Mouse (Mus musculus) 3T3-L1 (cell line): ENCODE data around the gene Syna.

Experiments used
- DNase-seq: peaks from one replicate; pipeline ENCODE4 v3.0.0-alpha.2; 2015; ENCODE audit warnings: low read depth, low spot score

Gene Syna

DNA sequence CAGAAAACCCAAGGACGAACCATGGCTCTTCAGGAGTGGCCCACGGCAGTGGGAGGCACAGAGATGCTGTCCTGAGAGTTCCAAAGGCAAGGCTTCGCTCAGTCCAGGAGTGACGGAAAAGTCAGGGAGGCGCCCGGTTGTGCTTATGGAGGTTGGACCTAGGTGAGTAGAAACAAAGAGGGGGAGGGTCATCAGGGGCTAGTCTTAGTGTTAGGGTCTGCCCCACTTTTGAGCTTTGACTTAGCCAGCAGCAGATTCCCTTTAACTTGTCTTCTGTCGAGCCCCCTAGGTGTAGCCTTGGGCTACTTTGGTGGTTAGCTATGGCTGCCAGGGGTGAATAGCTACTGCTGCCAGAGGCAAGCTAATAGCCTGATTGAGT lies at the start of gene Syna:
Syna (minus strand) TSS at position 101 of the 379 bp plus-strand sequence.
- DNase-seq: no peak

GRCm38 (mm10) chr5:134607121-134607520 lies 47.1 kb upstream of the Syna start:
- peak; percentile 65 for DNase-seq

- no peak for DNase-seq
Observed at GRCm38 (mm10) chr5:134606314-134606713, 46.3 kb upstream of the Syna start.

DNA sequence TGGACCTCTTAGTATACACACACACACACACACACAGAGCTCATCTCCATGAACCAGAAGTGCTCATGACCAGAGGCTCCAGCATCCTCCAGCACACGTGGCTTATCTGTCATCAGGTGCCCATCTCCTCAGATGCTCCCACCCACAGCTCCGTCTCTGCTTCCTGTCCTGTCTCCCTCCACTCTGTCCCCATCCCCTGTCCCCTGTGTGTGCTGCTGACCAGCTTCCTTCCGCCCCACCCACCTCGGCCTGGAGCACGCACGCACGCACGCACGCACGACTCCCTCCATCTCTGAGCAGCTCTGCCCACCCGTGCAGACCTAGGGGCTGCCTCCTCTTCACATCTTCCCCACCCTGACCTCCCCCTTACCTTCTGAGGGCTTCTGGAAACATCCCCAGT lies 44.4 kb upstream of the Syna start:
- no peak for DNase-seq

GRCm38 (mm10) chr5:134597711-134598110 lies 37.7 kb upstream of the Syna start:
- DNase-seq: no peak

DNA sequence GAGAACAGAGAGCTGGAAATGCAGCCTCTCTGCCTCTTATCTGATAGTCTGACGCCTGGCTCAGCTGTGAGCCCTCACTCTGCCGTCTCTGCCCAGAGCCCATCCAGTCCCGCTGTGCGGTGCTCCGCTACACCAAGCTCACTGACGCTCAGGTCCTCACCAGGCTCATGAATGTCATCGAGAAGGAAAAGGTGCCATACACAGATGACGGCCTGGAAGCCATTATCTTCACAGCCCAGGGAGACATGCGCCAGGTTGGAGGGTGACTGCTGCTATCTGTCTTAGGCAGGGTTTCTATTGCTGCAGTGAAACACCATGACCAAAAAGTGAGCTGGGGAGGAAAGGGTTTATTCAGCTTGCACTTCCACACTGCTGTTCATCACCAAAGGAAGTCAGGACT lies 33.1 kb upstream of the Syna start:
- DNase-seq: no peak

GRCm38 (mm10) chr5:134592026-134592581 lies 32.1 kb upstream of the Syna start:
- no peak for DNase-seq

- DNase-seq: no peak
Observed at GRCm38 (mm10) chr5:134589900-134590299, 29.9 kb upstream of the Syna start.

DNA sequence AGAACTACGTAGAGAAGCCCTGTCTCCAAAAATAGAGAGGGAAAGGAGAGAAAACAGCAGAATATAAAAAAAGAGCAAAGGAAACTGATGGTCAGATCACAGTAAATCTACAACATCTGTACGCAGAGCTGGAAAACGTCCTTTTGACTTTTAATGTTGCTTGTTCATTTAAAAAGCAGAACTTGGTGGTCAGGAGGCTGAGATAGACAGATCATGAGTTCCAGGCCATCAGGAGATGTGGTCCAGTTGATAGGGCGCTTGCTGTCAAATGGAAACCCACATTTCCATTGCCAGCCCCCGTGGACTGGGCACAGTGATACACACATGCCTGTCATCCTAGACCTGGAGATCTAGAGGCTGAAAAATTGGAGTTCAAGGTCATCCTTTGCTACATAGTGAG lies 24.8 kb upstream of the Syna start:
- no peak for DNase-seq

- no peak for DNase-seq
Observed at GRCm38 (mm10) chr5:134583884-134584213, 23.9 kb upstream of the Syna start.

GRCm38 (mm10) chr5:134583006-134583883 lies 23.3 kb upstream of the Syna start:
- peak; percentile 56 for DNase-seq

- DNase-seq: peak; percentile 98
Observed at GRCm38 (mm10) chr5:134582221-134582907, 22.4 kb upstream of the Syna start.

GRCm38 (mm10) chr5:134581146-134581545 lies 21.2 kb upstream of the Syna start, which contains the start of gene Rfc2:
TSS of gene Rfc2 (plus strand) at chr5:134581366.
- DNase-seq: no peak

- no peak for DNase-seq
Observed at GRCm38 (mm10) chr5:134579135-134579534, 19.2 kb upstream of the Syna start.

DNA sequence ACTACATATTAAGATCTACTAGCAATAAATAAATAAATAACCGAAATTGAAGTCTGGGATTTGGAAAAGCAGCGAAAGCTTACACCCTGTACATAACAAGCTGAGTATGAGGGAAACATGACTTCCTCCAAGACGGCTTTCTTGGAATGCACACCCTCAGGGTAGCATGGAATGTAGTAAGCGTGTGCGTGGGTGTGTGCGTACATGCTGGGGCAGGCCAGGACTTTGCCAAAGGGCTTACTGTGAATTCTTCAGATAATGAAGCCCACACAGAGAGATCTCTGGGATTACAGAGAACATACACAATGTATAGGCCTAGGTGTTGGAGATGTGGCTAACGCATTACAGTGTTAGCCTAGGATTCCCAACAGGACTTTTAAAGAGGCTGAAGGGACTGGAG lies 17.6 kb upstream of the Syna start:
- no peak for DNase-seq

GRCm38 (mm10) chr5:134576517-134577220 lies 16.7 kb upstream of the Syna start:
- peak; percentile 25 for DNase-seq

DNA sequence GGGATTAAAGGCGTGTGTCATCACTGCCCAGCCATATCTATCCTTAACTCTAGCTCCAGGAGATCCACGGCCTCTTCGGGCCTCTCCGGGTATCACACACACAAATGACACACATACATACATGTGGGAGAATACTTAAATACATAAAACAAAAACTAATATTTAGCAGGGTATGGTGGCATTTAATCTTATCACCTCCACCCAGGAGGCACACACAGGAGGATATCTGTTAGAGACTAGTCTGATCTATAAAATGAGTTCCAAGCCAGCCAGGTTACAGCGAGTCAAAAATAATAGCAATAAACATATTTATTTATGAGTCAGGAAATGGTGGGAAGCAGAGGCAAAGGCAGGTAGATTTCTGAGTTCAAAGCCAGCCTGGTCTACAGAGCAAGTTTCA lies 15.9 kb upstream of the Syna start:
- DNase-seq: no peak

DNA sequence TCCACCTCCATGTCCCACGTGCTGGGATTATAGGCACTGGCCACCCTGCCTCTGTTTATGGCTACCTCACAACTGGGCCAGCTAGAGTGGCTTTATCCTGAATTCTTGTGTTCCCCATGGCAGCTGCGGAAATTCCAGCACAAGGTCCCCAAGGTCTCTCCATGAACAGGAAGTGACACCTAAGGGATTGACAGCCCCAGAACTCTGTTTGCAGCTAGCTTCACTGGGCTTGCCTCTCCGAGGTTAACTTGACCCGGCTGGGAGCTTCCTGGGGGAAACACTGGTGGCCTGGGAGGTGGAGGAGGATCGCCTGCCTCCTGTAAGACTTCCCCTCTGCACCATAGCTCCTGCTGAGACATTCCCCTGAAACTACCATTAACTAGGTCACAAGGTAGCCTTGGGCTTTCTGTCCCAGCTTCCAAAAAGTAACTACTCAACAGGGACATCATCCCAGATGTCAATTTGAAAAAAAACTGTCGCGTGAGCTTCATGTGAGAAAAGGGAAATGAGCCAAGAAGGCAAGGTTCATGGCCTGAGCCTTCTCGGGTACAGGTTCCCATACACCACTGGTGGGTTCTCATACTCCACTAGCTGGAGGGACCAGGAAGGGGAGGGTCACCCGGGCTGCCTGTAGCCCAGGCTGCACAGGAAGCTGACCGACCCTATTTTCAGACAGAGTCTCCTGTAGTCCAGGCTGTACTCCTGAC lies 12.7 kb upstream of the Syna start:
- DNase-seq: no peak

DNA sequence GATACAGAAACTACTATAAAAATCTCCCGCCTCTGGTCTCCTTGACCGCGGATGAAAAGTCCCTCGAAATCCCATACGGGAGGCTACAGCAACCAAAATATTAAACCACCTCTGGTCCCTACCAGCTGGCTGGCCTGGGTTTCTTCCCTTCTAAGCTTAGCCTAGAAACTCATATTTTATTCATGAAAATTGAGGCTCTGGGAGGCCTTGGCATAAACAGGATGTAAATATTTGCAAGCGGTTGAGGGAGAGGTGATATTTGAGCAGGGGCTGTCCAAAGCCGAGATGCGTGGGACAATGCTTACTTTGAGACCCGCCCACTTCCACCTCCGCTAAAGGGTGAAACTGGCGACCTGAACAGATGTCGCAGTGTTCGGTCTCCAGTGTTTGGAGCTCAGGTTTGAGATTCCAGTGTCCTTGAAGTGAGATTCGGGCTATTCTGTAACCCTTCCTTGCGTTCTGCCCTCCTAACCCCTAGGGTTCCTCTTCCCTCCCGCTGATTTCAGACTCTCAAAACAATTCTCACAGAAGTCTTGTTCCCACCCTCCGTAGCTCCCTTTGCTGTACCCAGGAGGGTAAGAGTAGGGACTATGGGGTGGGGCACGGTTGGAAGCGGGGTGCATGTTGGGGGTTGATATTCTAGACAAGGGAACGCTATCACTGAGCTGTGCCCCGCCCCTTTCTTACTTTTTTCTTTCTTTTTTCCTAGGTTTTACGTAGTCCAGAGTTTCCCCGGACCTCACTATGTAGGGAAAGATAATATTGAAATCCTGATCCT lies 11.9 kb upstream of the Syna start:
- peak; percentile 61 for DNase-seq

DNA sequence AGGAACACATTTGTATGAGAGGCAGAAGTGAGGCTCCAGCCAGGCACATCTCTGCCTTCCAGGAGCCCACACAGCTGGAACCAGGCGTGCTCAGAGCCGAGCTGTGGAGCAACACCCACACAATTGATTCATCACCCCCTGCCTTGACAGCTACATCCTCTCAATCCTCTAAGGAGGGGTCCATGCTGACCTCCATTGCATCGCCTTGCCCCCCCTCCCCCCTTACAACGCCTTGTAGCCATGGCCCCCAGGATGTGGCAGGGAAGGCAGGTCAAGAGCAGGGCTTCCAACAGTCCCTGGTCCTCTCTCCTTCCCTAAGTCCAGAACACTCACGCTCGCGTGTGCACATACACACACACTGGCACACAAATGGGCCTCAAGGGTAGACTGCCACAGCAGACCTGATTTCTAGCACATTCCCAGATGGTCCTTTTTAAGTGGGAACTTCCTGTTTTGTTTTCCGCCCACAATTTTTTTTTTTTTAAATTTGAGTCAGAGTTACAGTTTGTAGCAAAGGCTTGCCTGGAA lies 9.1 kb upstream of the Syna start:
- DNase-seq: peak; percentile 91
